ENCODE assay signal across 12 mouse cellular contexts in genomic region chr1:90275786-90276520, GRCm38 (mm10).
DNase-seq lines count a peak whose midpoint lies in the region; ATAC-seq and TF ChIP-seq lines count a peak whose summit lies in the region.
"Had no signal": no experiment of that assay in that cellular context is flagged by ENCODE, and none has a peak within 500 bp of the region (broad histone marks: within the 10 kb centered on the region; RNA-seq: fewer than 3 reads in every experiment).

No protein-coding gene starts in this region.

- no peak overlapping the region for H3K4me2 ChIP-seq in kidney, embryonic 14.5 days (replicated peaks; ENCODE audit: low read depth, low read length)
- H3K4me2 ChIP-seq: forebrain, embryonic 12.5 days had no signal

- TF ChIP-seq POLR2A in kidney, adult 2 months (IDR thresholded peaks at IDR 0.05; ENCODE audit: low read depth, low read length), result no peak

- no peak for TF ChIP-seq CTCF in kidney, adult 2 months (conservative IDR thresholded peaks at IDR 0.05; ENCODE audit: insufficient read depth, insufficient read length, low read depth, low read length)

- no peak overlapping the region for H3K9ac ChIP-seq in kidney, embryonic 14.5 days (ENCODE audit: low read depth, low read length)
- H3K9ac ChIP-seq: forebrain, embryonic 12.5 days had no signal

- WGBS in kidney, adult 2 months, result 90% methylated on average over 16 of the region's 16 CpGs
- 87% methylated on average over 16 of the region's 16 CpGs for WGBS in kidney, embryonic 14.5 days

- ATAC-seq in kidney, embryonic 14.5 days (ENCODE audit: low FRiP score, low TSS enrichment), result no peak
- no peak for ATAC-seq in megakaryocyte-erythroid progenitor cell, adult 5-6 weeks (replicated peaks; ENCODE audit: low FRiP score, low TSS enrichment, poor library complexity, severe bottlenecking)

- H3K9me3 ChIP-seq in kidney, embryonic 14.5 days (ENCODE audit: control insufficient read depth, low read length), result no peaks in the 10 kb centered on the region
- H3K9me3 ChIP-seq: forebrain, embryonic 12.5 days had no signal

- intact Hi-C loops in left cerebral cortex, postnatal 25 days (cut with DNase I), result loop anchor here (5.0 to 10.0 kb wide), 6 partner anchors 69 to 309 kb away; no protein-coding TSS in a partner anchor

- H3K27me3 ChIP-seq in kidney, adult 2 months (replicated peaks; ENCODE audit: control insufficient read depth, insufficient read depth, low read length), result no peaks in the 10 kb centered on the region
- no peaks in the 10 kb centered on the region; the same call in 1 of the 2 replicates for H3K27me3 ChIP-seq in kidney, embryonic 14.5 days (ENCODE audit: control insufficient read depth, insufficient read depth, low read length)
- H3K27me3 ChIP-seq: CH12.LX; forebrain, embryonic 12.5 days had no signal

- H3K4me3 ChIP-seq in kidney, adult 2 months (ENCODE audit: insufficient read depth, low read depth, low read length), result no peak overlapping the region
- no peak overlapping the region for H3K4me3 ChIP-seq in kidney, embryonic 14.5 days (ENCODE audit: low read length)
- H3K4me3 ChIP-seq: forebrain, embryonic 12.5 days had no signal

- DNase-seq in kidney, adult 2 months, result peak; percentile 27
- DNase-seq in 3T3-L1 (ENCODE audit: low read depth, low spot score), result peak; percentile 29
- peak; percentile 93 for DNase-seq in brain, adult 2 months (ENCODE audit: low read depth, low spot score)
- DNase-seq in left cerebral cortex, postnatal 25 days (ENCODE audit: low spot score in 2 of 2), result peak; percentile 67 to 95
- no peak for DNase-seq in adrenal gland, postnatal 10 days
- DNase-seq in spleen, adult 18-20 months, result no peak
- DNase-seq: cerebellum, adult 9-11 months; thymus, adult 2 months had no signal

- no peak overlapping the region for H3K27ac ChIP-seq in kidney, adult 2 months (ENCODE audit: insufficient read depth, low read depth, low read length)
- H3K27ac ChIP-seq in kidney, embryonic 14.5 days (ENCODE audit: low read depth, low read length), result no peak overlapping the region
- H3K27ac ChIP-seq: forebrain, embryonic 12.5 days had no signal

- no peaks in the 10 kb centered on the region for H3K36me3 ChIP-seq in kidney, adult 2 months (ENCODE audit: control insufficient read depth, insufficient read depth, low read length)
- H3K36me3 ChIP-seq in kidney, embryonic 14.5 days (ENCODE audit: control insufficient read depth, insufficient read depth, low read length), result no peaks in the 10 kb centered on the region
- H3K36me3 ChIP-seq: forebrain, embryonic 12.5 days had no signal

- no peaks in the 10 kb centered on the region for H3K4me1 ChIP-seq in kidney, adult 2 months (ENCODE audit: control insufficient read depth, insufficient read depth, low read length)
- H3K4me1 ChIP-seq in kidney, embryonic 14.5 days (ENCODE audit: control insufficient read depth, insufficient read depth, low read length), result 0 out of 2 replicates have a peak, but pooled peaks cover 3% of the 10 kb centered on the region
- H3K4me1 ChIP-seq: forebrain, embryonic 12.5 days had no signal

Comparison
In these comparisons a context has a peak if more than half of its experiments do, and no peak if none do; other contexts are left out.
1. DNase-seq: peak in kidney, adult 2 months (single experiment), 3T3-L1 (single experiment), brain, adult 2 months (single experiment) and left cerebral cortex, postnatal 25 days (2 of 2); none in adrenal gland, postnatal 10 days (single experiment) and spleen, adult 18-20 months (0 of 2).